In genomic region chr11:117854241-117854640, GRCm38 (mm10) we compare ENCODE assay signal across 45 mouse cellular contexts. TPM values are rescaled to one million over a fixed set of nuclear protein-coding genes. Genes with fewer than 3 reads are reported as not detected.
"Had no signal": no experiment of that assay in that cellular context is flagged by ENCODE, and none has a peak within 500 bp of the region (broad histone marks: within the 10 kb centered on the region; RNA-seq: fewer than 3 reads in every experiment).

No protein-coding gene starts in this region.

- DNase-seq: left cerebral cortex, postnatal 4 days; liver; liver, embryonic 13.5 days; liver, postnatal 0 days; lung, adult 18-20 months; lung, adult 2 months; lung, embryonic 14.5 days; lung, postnatal 10 days; lung, postnatal 14 days; lung, postnatal 36 days; lung, postnatal 4 days; midbrain, embryonic 14.5 days had no signal

- H3K9ac ChIP-seq: limb, embryonic 12.5 days; limb, embryonic 13.5 days; limb, embryonic 15.5 days; liver, embryonic 13.5 days; liver, embryonic 14.5 days; liver, embryonic 15.5 days; liver, postnatal 0 days; lung, embryonic 14.5 days; lung, embryonic 15.5 days; midbrain, embryonic 12.5 days; midbrain, embryonic 13.5 days; midbrain, embryonic 15.5 days; neural tube, embryonic 12.5 days; neural tube, embryonic 13.5 days had no signal

- H3K4me3 ChIP-seq: limb, embryonic 10.5 days; limb, embryonic 12.5 days; limb, embryonic 13.5 days; limb, embryonic 15.5 days; liver, embryonic 13.5 days; liver, embryonic 15.5 days; lung, embryonic 15.5 days; megakaryocyte, embryonic 14.5 days; midbrain, embryonic 10.5 days; midbrain, embryonic 12.5 days; midbrain, embryonic 13.5 days; midbrain, embryonic 15.5 days; myocyte; neural tube, embryonic 12.5 days; neural tube, embryonic 13.5 days had no signal

- H3K27me3 ChIP-seq: limb, embryonic 15.5 days; midbrain, embryonic 15.5 days; neural tube, embryonic 12.5 days had no signal

- H3K4me2 ChIP-seq: limb, embryonic 12.5 days; limb, embryonic 13.5 days; limb, embryonic 15.5 days; liver, embryonic 11.5 days; liver, embryonic 13.5 days; liver, embryonic 15.5 days; lung, embryonic 14.5 days; lung, embryonic 15.5 days; midbrain, embryonic 11.5 days; midbrain, embryonic 12.5 days; midbrain, embryonic 13.5 days; midbrain, embryonic 15.5 days; neural tube, embryonic 12.5 days; neural tube, embryonic 13.5 days had no signal

- H3K9me3 ChIP-seq: limb, embryonic 10.5 days; limb, embryonic 12.5 days; limb, embryonic 13.5 days; limb, embryonic 15.5 days; lung, embryonic 15.5 days; midbrain, embryonic 10.5 days; midbrain, embryonic 12.5 days; midbrain, embryonic 13.5 days; midbrain, embryonic 15.5 days; neural tube, embryonic 12.5 days; neural tube, embryonic 13.5 days had no signal

- H3K27ac ChIP-seq: limb, embryonic 10.5 days; limb, embryonic 12.5 days; limb, embryonic 13.5 days; limb, embryonic 15.5 days; liver, embryonic 13.5 days; liver, embryonic 14.5 days; liver, embryonic 15.5 days; lung, embryonic 15.5 days; macrophage; midbrain, embryonic 10.5 days; midbrain, embryonic 12.5 days; midbrain, embryonic 13.5 days; midbrain, embryonic 15.5 days; neural tube, embryonic 12.5 days; neural tube, embryonic 13.5 days had no signal

- H3K36me3 ChIP-seq: midbrain, embryonic 15.5 days had no signal

- ATAC-seq: liver, postnatal 0 days; lung, postnatal 0 days; midbrain, embryonic 13.5 days; midbrain, embryonic 15.5 days; midbrain, embryonic 16.5 days had no signal

RNA-seq across cellular contexts. Expression of gene Tmem235, which starts 6.3 kb away (rescaled TPM):
- total RNA-seq: left cerebral cortex, postnatal 14 days; left cerebral cortex, postnatal 36 days; left cerebral cortex, postnatal 4 days; liver, adult 2 months; megakaryocyte progenitor cell, adult 5-6 weeks; megakaryocyte, adult 5-6 weeks; megakaryocyte-erythroid progenitor cell, adult 5-6 weeks; monocyte, adult 5-6 weeks had no signal
- polyA plus RNA-seq: limb, embryonic 10.5 days; limb, embryonic 11.5 days; limb, embryonic 12.5 days; limb, embryonic 13.5 days; limb, embryonic 14.5 days; limb, embryonic 15.5 days; liver, adult 2 months; liver, embryonic 11.5 days; liver, embryonic 13.5 days; liver, embryonic 14.5 days; liver, embryonic 15.5 days; liver, embryonic 16.5 days; liver, postnatal 0 days; lung, adult 2 months; lung, embryonic 14.5 days; lung, embryonic 15.5 days; lung, embryonic 16.5 days; lung, postnatal 0 days; macrophage; midbrain, embryonic 10.5 days; midbrain, embryonic 11.5 days; midbrain, embryonic 12.5 days; midbrain, embryonic 13.5 days; midbrain, embryonic 14.5 days; midbrain, embryonic 15.5 days; midbrain, embryonic 16.5 days; midbrain, postnatal 0 days; myocyte; neural tube, embryonic 11.5 days; neural tube, embryonic 12.5 days; neural tube, embryonic 13.5 days had no signal
